Mouse (Mus musculus): ENCODE data around the gene Grip1. TPM values are rescaled to one million over a fixed set of nuclear protein-coding genes. Genes with fewer than 3 reads are reported as not detected.

The Grip1 gene
- total RNA-seq (2021) = 1 to 10 TPM; 2.0 to 2.2 TPM
- long read RNA-seq, experiment 1, partial matches to known transcripts = 1 of 1 reads
- long read RNA-seq, experiment 1, other reads (novel, unspliced or antisense) = 0 of 1 reads
- long read RNA-seq, experiment 2, partial matches to known transcripts = 0 of 1 reads
- long read RNA-seq, experiment 2, other reads (novel, unspliced or antisense) = 1 of 1 reads

DNA sequence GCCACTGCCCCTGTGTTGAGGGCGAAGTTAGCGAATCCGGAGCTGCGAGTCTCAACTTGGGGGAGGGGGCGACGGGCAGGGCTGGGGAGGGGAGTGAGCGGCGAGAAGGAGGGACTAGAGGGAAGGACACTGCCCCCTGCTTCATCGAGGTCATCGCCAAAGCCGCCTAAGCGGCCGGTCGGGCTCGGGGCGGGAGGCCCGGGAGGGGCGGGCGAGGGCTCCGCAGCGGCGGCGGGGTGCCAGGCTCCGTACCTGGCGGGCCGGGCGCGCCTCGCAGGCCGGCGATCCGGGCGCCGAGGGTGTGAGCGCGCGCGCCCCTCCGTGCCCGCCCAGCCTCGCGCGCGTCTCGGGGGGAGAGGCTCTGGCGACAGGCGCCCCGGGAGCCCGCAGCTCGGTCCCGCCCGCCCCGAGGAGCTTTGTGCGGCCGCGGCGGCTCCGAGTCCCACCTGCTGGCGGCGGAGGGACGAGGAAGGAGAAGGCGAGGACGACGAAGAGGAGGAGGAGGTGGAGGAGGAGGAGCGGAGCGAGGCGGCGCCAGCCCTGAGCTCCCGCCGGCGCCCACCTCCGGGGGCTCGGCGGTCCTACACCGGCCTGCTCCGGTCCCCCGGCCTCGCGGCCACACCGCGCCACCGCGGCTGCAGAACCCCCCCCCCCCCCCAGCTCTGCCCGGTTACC, at the start of gene Grip1:
Grip1 (plus strand) TSS at position 400 of the 675 bp plus-strand sequence.
- peak; percentile 24 to 27 for DNase-seq (ENCODE audit: low spot score in 2 of 2)

GRCm38 (mm10) chr10:119405103-119405502, 48.5 kb upstream of the Grip1 start:
- no peak for DNase-seq (ENCODE audit: low spot score in 2 of 2)

- DNase-seq (ENCODE audit: low spot score in 2 of 2) = no peak
Observed at GRCm38 (mm10) chr10:119405612-119406011, 48.0 kb upstream of the Grip1 start.

DNA sequence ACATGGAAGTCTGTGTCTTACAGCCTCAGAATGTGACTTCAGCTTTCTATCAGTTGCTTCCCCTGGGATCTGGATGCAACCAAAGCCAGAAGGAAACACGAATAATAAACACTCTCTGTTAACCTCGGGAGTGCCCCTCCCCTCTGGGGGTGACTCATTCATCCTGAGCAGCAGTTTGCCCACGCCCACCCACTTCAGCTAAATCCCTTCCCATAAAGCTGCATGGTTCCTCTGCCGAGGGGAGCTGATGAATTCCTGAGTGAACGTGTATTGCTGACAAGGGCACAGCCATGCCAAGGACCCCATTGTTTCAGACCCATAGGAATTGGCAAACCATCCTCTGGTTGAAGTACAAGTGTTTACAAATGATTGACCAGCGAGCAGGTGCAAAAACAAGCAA, 45.3 kb upstream of the Grip1 start:
- DNase-seq (ENCODE audit: low spot score in 2 of 2) = no peak

DNA sequence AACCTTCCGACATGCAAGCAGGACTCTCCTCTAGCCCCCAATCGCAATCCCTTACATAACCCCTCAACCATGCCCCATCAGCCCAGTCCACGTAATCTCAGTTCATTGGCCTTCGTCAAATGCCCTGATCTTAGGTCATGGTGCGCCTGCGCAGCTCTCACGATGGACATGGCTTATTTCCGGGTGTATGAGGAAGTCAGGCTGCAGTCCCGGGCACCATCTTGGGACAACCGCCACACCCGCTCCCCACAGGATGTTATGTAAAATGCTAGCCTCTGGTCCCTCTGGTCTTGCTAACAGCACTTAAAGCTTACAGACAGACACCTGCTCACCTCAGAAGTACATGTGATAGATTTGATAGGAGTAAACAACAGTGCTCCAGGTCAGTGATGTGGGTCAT, 40.4 kb upstream of the Grip1 start:
- DNase-seq (ENCODE audit: low spot score in 2 of 2) = no peak

- DNase-seq (ENCODE audit: low spot score in 2 of 2) = no peak
Observed at GRCm38 (mm10) chr10:119415106-119415505, 38.5 kb upstream of the Grip1 start.

- no peak for DNase-seq (ENCODE audit: low spot score in 2 of 2)
Observed at GRCm38 (mm10) chr10:119421418-119421817, 32.2 kb upstream of the Grip1 start.

DNA sequence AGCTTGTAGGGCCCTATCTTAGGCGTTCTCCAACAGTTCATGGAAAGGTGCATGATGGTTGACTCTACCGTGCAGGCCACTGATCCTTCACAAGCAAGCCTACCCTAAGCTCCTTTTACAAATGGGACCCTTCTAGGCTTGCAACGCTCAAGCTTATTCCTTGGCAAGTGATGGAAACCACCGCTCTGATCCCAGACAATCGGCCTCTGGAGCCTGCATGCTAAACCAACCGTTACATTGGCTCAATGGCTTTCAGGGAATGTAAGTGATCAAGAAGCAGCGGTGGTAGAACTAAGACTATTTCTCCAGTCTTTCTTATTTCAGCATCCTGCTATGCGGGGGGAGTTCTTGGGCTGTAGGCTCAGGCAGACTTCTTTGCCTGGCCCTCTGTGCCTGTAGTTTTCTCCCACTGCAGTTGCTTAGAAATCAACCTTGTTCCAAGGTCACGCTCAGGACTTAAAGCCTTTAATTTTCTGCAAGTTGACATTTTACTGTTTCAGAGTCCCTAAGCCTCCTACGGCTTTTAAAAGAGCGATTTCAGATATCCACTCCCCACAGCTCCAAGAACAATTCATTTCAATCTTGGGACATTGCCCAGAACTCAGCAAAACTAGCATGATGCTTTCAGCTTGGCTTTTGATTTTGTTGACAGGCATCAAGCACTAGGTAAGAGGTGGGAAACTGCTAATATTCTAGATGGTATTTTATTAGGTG, 29.7 kb upstream of the Grip1 start:
- DNase-seq (ENCODE audit: low spot score in 2 of 2) = no peak

GRCm38 (mm10) chr10:119427653-119428052, 26.0 kb upstream of the Grip1 start:
- DNase-seq (ENCODE audit: low spot score in 2 of 2) = no peak

DNA sequence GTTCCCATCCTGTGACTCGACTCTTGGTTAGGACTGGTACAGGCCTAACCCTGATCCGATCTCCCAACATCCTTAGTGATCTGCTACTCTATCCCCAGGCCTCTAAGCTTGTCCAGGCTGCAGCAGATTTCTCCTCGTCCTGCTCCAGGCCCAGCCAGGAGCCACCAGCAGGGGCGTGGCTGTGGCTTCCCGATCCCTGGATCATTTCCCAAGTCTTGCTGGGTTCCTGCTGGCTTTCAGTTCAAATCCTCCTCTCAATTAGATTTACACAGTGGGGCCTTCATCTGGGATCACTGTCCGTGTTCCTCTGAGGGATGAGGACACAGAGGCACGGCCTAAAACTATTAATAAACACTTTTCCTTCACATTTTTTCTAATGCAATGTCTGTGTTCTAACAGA, 25.5 kb upstream of the Grip1 start:
- DNase-seq (ENCODE audit: low spot score in 2 of 2) = no peak

DNA sequence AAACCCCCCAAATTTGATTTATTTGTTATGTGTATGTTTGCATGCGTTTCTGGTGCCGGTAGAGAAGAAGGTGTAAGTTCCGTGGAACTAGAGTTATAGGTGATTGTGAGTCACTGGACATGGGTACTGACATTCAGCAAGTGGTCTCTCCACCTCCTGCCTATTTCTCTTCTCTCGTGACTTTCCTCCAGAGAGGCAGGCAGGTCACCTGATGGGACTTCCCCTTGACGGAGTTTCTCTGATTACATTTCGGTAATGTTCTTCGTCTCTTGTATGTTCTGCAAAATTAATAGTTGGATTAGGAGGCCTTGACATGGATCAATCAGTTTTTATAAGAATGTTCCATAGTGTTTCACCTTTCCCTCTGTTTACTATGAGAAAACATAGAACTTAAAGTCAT, 23.4 kb upstream of the Grip1 start:
- no peak for DNase-seq (ENCODE audit: low spot score in 2 of 2)

GRCm38 (mm10) chr10:119431801-119432200, 21.8 kb upstream of the Grip1 start:
- DNase-seq (ENCODE audit: low spot score in 2 of 2) = no peak

- DNase-seq (ENCODE audit: low spot score in 2 of 2) = no peak
Observed at GRCm38 (mm10) chr10:119435818-119436217, 17.8 kb upstream of the Grip1 start.

DNA sequence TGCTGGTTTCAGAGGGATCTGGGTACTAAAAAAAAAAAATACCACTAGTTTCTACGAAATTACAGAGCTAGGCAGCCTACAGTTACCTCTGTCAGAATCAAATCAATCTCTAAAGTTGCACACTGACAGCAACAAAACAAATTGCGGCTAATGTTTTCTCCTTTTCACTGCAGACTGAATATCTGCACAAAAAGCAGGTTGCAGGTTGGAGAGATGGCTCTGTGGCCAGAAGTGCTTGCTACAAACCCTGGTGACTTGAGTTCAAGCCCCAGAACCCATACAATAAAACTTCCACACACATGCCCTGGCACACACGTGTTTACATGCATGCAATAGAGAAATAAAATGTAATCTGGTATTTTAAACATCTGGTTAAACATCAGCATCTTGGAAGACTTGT, 16.3 kb upstream of the Grip1 start:
- DNase-seq (ENCODE audit: low spot score in 2 of 2) = no peak

- DNase-seq (ENCODE audit: low spot score in 2 of 2) = no peak
Observed at GRCm38 (mm10) chr10:119441743-119442142, 11.9 kb upstream of the Grip1 start.

- no peak for DNase-seq (ENCODE audit: low spot score in 2 of 2)
Observed at GRCm38 (mm10) chr10:119447392-119447914, 6.2 kb upstream of the Grip1 start.

- no peak for DNase-seq (ENCODE audit: low spot score in 2 of 2)
Observed at GRCm38 (mm10) chr10:119447930-119448329, 5.7 kb upstream of the Grip1 start.

GRCm38 (mm10) chr10:119452698-119453097, 932 bp upstream of the Grip1 start:
- DNase-seq (ENCODE audit: low spot score in 2 of 2) = no peak

DNA sequence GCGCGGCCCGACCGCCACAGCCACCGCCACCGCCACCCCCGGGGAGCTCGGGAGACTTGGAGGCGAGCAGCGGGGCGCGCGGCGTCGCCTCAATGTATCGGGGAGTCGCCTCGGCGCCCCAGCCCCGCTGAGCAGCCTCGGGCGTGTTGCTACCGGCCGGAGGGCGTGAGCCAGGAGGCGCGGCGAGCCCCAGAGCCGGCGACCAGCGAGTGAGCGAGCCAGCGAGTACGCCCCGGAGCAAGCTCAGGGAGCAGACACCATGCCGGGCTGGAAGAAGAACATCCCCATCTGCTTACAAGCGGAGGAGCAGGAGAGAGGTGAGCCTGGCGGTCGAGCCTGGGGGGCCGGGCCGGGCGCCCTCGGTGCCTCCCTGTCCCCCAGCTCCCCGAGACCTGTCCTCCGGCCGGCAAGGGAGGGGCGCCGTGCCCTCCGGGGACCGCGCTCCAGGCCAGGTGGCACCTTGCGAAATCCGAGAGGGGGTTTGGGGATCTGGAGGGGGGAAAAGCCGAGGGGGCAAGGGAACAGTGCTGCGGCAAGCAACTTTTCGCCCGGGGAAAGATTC, 557 bp downstream of the Grip1 start:
- peak; percentile 25 to 38 for DNase-seq (ENCODE audit: low spot score in 2 of 2)

- DNase-seq (ENCODE audit: low spot score in 2 of 2) = no peak
Observed at GRCm38 (mm10) chr10:119454668-119455542, 1.3 kb downstream of the Grip1 start.

DNA sequence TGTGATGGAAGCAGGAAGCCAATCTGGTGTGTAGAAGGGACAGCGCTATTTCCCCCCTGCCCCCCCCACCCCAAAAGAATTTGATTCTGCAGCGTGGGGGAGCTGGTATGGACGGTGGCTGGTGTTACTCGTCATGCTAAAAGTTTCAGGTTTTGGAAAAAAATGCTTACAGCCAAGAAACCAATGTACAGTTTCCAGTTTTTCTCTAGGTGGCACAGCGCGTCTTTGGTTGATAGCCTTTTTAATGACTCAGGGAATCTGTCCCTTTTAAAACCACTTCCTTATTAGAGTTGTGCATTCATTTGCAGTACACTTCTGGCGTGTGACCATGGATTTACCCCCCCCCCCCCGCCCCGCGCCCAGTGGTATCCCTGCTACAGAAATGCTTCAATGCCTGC, 1.9 kb downstream of the Grip1 start:
- no peak for DNase-seq (ENCODE audit: low spot score in 2 of 2)

Data from gastrocnemius, postnatal 4 days (tissue).